ENCODE assay signal across 8 mouse cellular contexts in the genomic region with DNA sequence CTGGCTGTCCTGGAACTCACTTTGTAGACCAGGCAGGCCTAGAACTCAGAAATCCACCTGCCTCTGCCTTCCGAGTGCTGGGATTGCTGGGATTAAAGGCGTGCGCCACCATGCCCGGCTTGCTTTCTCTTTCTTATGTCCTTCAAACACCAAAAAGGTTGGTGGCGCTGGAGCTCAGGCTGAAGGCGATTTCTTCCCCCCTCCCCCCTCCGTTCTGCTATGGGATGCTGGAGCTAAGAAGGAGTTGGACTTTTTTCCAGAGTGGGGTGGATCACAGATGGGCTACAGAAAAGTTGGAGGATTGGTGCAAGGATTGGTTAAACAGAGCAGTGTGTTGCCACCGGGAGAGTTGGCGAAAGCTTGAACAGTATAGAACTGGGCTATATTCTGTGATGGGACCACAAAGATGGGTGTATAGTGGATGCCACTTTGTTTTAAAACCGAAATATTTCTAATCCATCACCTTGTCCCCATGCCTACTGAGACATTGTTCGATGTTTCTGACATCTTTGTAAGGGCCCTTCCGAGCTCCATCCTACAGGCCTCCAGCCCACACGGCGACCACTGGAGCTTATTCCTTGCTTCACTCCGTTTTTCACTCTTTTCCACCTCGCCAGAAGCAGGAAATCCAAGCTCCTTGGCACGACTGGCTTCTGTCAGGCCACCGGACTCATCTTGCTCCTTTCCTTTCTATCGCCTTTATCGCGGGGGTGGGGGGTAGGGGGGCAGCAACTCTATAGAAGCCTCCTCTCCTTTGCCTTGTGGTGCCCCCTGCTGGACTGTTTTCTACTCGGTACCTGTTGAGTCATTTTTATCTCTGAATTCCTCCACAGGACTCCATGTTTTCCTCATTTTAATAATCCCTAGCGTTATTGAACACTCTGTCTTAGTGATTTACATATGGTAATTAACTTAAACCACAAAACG. TPM values are rescaled to one million over a fixed set of nuclear protein-coding genes. Genes with fewer than 3 reads are reported as not detected.
DNase-seq lines count a peak whose midpoint lies in the region; ATAC-seq lines count a peak whose summit lies in the region.

No protein-coding gene starts in this region.

- H3K27me3 ChIP-seq in hindbrain, embryonic 11.5 days (ENCODE audit: control insufficient read depth, insufficient read depth, low read length), result no peaks in the 10 kb centered on the region
- no peaks in the 10 kb centered on the region for H3K27me3 ChIP-seq in hindbrain, embryonic 12.5 days
- H3K27me3 ChIP-seq in heart, embryonic 16.5 days (ENCODE audit: control insufficient read depth, insufficient read depth, low read length), result no peaks in the 10 kb centered on the region
- H3K27me3 ChIP-seq in liver, embryonic 11.5 days (replicated peaks; ENCODE audit: control insufficient read depth, insufficient read depth, low read length), result no peaks in the 10 kb centered on the region
- no peaks in the 10 kb centered on the region for H3K27me3 ChIP-seq in neural tube, embryonic 11.5 days (ENCODE audit: control insufficient read depth, insufficient read depth, low read length)

- H3K27ac ChIP-seq in hindbrain, embryonic 11.5 days (ENCODE audit: low read depth, low read length), result no peak overlapping the region
- H3K27ac ChIP-seq in hindbrain, embryonic 12.5 days, result no peak overlapping the region
- H3K27ac ChIP-seq in heart, embryonic 16.5 days (ENCODE audit: low read length), result no peak overlapping the region
- no peak overlapping the region for H3K27ac ChIP-seq in liver, embryonic 11.5 days (ENCODE audit: low read depth, low read length)
- no peak overlapping the region for H3K27ac ChIP-seq in neural tube, embryonic 11.5 days (ENCODE audit: low read depth, low read length)

- DNase-seq in hindbrain, embryonic 11.5 days (ENCODE audit: low spot score), result peak; percentile 81
- peak; percentile 61 for DNase-seq in ES-CJ7 (ENCODE audit: low read depth, low spot score)
- peak; percentile 89 for DNase-seq in embryo, embryonic 10.5 days (ENCODE audit: low spot score)
- peak; percentile 62 for DNase-seq in liver, embryonic 11.5 days (ENCODE audit: low spot score)
- peak; percentile 69 for DNase-seq in neural tube, embryonic 11.5 days (ENCODE audit: low spot score)
- peak; percentile 80 for DNase-seq in thymus, postnatal 25 days

- 47% methylated on average over 24 of the region's 24 CpGs for WGBS in hindbrain, embryonic 11.5 days
- WGBS in hindbrain, embryonic 12.5 days, result 45% methylated on average over 24 of the region's 24 CpGs
- WGBS in heart, embryonic 16.5 days, result 47% methylated on average over 24 of the region's 24 CpGs
- WGBS in liver, embryonic 11.5 days, result 37% methylated on average over 24 of the region's 24 CpGs
- 48% methylated on average over 24 of the region's 24 CpGs for WGBS in neural tube, embryonic 11.5 days

- H3K9ac ChIP-seq in hindbrain, embryonic 11.5 days (ENCODE audit: low read depth, low read length), result no peak overlapping the region
- H3K9ac ChIP-seq in hindbrain, embryonic 12.5 days, result no peak overlapping the region
- no peak overlapping the region for H3K9ac ChIP-seq in heart, embryonic 16.5 days (ENCODE audit: low read length)
- H3K9ac ChIP-seq in liver, embryonic 11.5 days (ENCODE audit: low read depth, low read length), result no peak overlapping the region
- H3K9ac ChIP-seq in neural tube, embryonic 11.5 days (ENCODE audit: low read length), result no peak overlapping the region

- H3K9me3 ChIP-seq in hindbrain, embryonic 11.5 days (ENCODE audit: control insufficient read depth, low read length), result no peaks in the 10 kb centered on the region
- H3K9me3 ChIP-seq in hindbrain, embryonic 12.5 days (replicated peaks), result no peaks in the 10 kb centered on the region
- H3K9me3 ChIP-seq in heart, embryonic 16.5 days (replicated peaks; ENCODE audit: control insufficient read depth, low read length), result no peaks in the 10 kb centered on the region
- H3K9me3 ChIP-seq in liver, embryonic 11.5 days (ENCODE audit: control insufficient read depth, low read length), result no peaks in the 10 kb centered on the region
- H3K9me3 ChIP-seq in neural tube, embryonic 11.5 days (ENCODE audit: control insufficient read depth, low read length), result no peaks in the 10 kb centered on the region

- H3K36me3 ChIP-seq in hindbrain, embryonic 11.5 days (ENCODE audit: control insufficient read depth, insufficient read depth, low read length), result no peaks in the 10 kb centered on the region
- H3K36me3 ChIP-seq in hindbrain, embryonic 12.5 days, result no peaks in the 10 kb centered on the region
- no peaks in the 10 kb centered on the region for H3K36me3 ChIP-seq in heart, embryonic 16.5 days (ENCODE audit: control insufficient read depth, insufficient read depth)
- no peaks in the 10 kb centered on the region for H3K36me3 ChIP-seq in liver, embryonic 11.5 days (ENCODE audit: control insufficient read depth, insufficient read depth, low read length)
- no peaks in the 10 kb centered on the region for H3K36me3 ChIP-seq in neural tube, embryonic 11.5 days (ENCODE audit: control insufficient read depth, insufficient read depth, low read length)

- no peak for ATAC-seq in hindbrain, embryonic 11.5 days (ENCODE audit: low FRiP score)
- no peak for ATAC-seq in hindbrain, embryonic 12.5 days (ENCODE audit: low FRiP score)
- ATAC-seq in heart, embryonic 16.5 days (replicated peaks; ENCODE audit: extremely low read depth, insufficient read depth, low FRiP score), result no peak
- ATAC-seq in liver, embryonic 11.5 days (replicated peaks; ENCODE audit: low FRiP score), result no peak
- no peak for ATAC-seq in neural tube, embryonic 11.5 days (ENCODE audit: insufficient read depth, low FRiP score, low TSS enrichment)

- H3K4me2 ChIP-seq in hindbrain, embryonic 11.5 days (replicated peaks; ENCODE audit: low read depth, low read length), result no peak overlapping the region
- no peak overlapping the region for H3K4me2 ChIP-seq in hindbrain, embryonic 12.5 days (replicated peaks)
- peak overlapping the region; percentile 58 for H3K4me2 ChIP-seq in heart, embryonic 16.5 days (ENCODE audit: low read depth, low read length)
- peak overlapping the region; percentile 63 for H3K4me2 ChIP-seq in liver, embryonic 11.5 days
- no peak overlapping the region for H3K4me2 ChIP-seq in neural tube, embryonic 11.5 days (ENCODE audit: low read depth)

- peaks cover 3% of the 10 kb centered on the region; the same call in 1 of the 2 replicates for H3K4me1 ChIP-seq in hindbrain, embryonic 11.5 days (replicated peaks; ENCODE audit: control insufficient read depth, insufficient read depth, low read length)
- peaks cover 3% of the 10 kb centered on the region; the same call in 1 of the 2 replicates for H3K4me1 ChIP-seq in hindbrain, embryonic 12.5 days
- H3K4me1 ChIP-seq in heart, embryonic 16.5 days (ENCODE audit: control insufficient read depth, insufficient read depth, low read length), result peaks cover 4% of the 10 kb centered on the region; the same call in 1 of the 2 replicates
- peaks cover 5% of the 10 kb centered on the region for H3K4me1 ChIP-seq in liver, embryonic 11.5 days (replicated peaks; ENCODE audit: control insufficient read depth, insufficient read depth, low read length)
- H3K4me1 ChIP-seq in neural tube, embryonic 11.5 days (ENCODE audit: control insufficient read depth, insufficient read depth, low read length), result no peaks in the 10 kb centered on the region

- no peak overlapping the region for H3K4me3 ChIP-seq in hindbrain, embryonic 11.5 days (ENCODE audit: low read depth, low read length)
- no peak overlapping the region for H3K4me3 ChIP-seq in hindbrain, embryonic 12.5 days
- no peak overlapping the region for H3K4me3 ChIP-seq in heart, embryonic 16.5 days (ENCODE audit: low read length)
- no peak overlapping the region; the same call in 1 of the 2 replicates for H3K4me3 ChIP-seq in liver, embryonic 11.5 days (ENCODE audit: low read depth, low read length)
- H3K4me3 ChIP-seq in neural tube, embryonic 11.5 days (ENCODE audit: low read depth, low read length), result no peak overlapping the region

RNA-seq across cellular contexts. Expression of a gene that starts 4.4 kb away (rescaled TPM):
- polyA plus RNA-seq in hindbrain, embryonic 11.5 days (2014; fragmentation: Nextera tagmentation; extraction: Ambion mirVana), result not detected in 2 replicates
- not detected in 2 replicates for polyA plus RNA-seq in hindbrain, embryonic 12.5 days (2016; fragmentation: Nextera tagmentation; extraction: Ambion mirVana)
- polyA plus RNA-seq in heart, embryonic 16.5 days (2015; fragmentation: Nextera tagmentation; extraction: Ambion mirVana), result 2.0 and 3.9 TPM in 2 replicates
- polyA plus RNA-seq in liver, embryonic 11.5 days (2014; fragmentation: Nextera tagmentation; extraction: Ambion mirVana), result not detected in 2 replicates
- polyA plus RNA-seq in neural tube, embryonic 11.5 days (2014; fragmentation: Nextera tagmentation; extraction: Ambion mirVana), result not detected in 2 replicates

RNA-seq across cellular contexts. Expression of a gene that starts 13.5 kb away (rescaled TPM):
- 49.1 and 55.4 TPM in 2 replicates for polyA plus RNA-seq in hindbrain, embryonic 11.5 days (2014; fragmentation: Nextera tagmentation; extraction: Ambion mirVana)
- polyA plus RNA-seq in hindbrain, embryonic 12.5 days (2016; fragmentation: Nextera tagmentation; extraction: Ambion mirVana), result 50.8 and 51.4 TPM in 2 replicates
- polyA plus RNA-seq in heart, embryonic 16.5 days (2015; fragmentation: Nextera tagmentation; extraction: Ambion mirVana), result 76.9 and 81.5 TPM in 2 replicates
- polyA plus RNA-seq in liver, embryonic 11.5 days (2014; fragmentation: Nextera tagmentation; extraction: Ambion mirVana), result 60.3 and 60.5 TPM in 2 replicates
- polyA plus RNA-seq in neural tube, embryonic 11.5 days (2014; fragmentation: Nextera tagmentation; extraction: Ambion mirVana), result 46.6 and 55.9 TPM in 2 replicates

RNA-seq across cellular contexts. Expression of a gene that starts 20.3 kb away (rescaled TPM):
- 34.8 and 37.6 TPM in 2 replicates for polyA plus RNA-seq in hindbrain, embryonic 11.5 days (2014; fragmentation: Nextera tagmentation; extraction: Ambion mirVana)
- polyA plus RNA-seq in hindbrain, embryonic 12.5 days (2016; fragmentation: Nextera tagmentation; extraction: Ambion mirVana), result 22.6 and 26.8 TPM in 2 replicates
- polyA plus RNA-seq in heart, embryonic 16.5 days (2015; fragmentation: Nextera tagmentation; extraction: Ambion mirVana), result 38.9 and 43.4 TPM in 2 replicates
- polyA plus RNA-seq in liver, embryonic 11.5 days (2014; fragmentation: Nextera tagmentation; extraction: Ambion mirVana), result 45.1 and 46.1 TPM in 2 replicates
- 36.7 and 39.3 TPM in 2 replicates for polyA plus RNA-seq in neural tube, embryonic 11.5 days (2014; fragmentation: Nextera tagmentation; extraction: Ambion mirVana)

RNA-seq across cellular contexts. Expression of a gene that starts 24.7 kb away (rescaled TPM):
- polyA plus RNA-seq in hindbrain, embryonic 11.5 days (2014; fragmentation: Nextera tagmentation; extraction: Ambion mirVana), result 3.0 and 3.7 TPM in 2 replicates
- polyA plus RNA-seq in hindbrain, embryonic 12.5 days (2016; fragmentation: Nextera tagmentation; extraction: Ambion mirVana), result 2.0 and 3.8 TPM in 2 replicates
- 3.2 and 4.3 TPM in 2 replicates for polyA plus RNA-seq in heart, embryonic 16.5 days (2015; fragmentation: Nextera tagmentation; extraction: Ambion mirVana)
- polyA plus RNA-seq in liver, embryonic 11.5 days (2014; fragmentation: Nextera tagmentation; extraction: Ambion mirVana), result 1.2 and 1.3 TPM in 2 replicates
- polyA plus RNA-seq in neural tube, embryonic 11.5 days (2014; fragmentation: Nextera tagmentation; extraction: Ambion mirVana), result 2.1 and 2.8 TPM in 2 replicates

RNA-seq across cellular contexts. Expression of a gene that starts 27.6 kb away (rescaled TPM):
- 0.64 and 0.79 TPM in 2 replicates for polyA plus RNA-seq in hindbrain, embryonic 11.5 days (2014; fragmentation: Nextera tagmentation; extraction: Ambion mirVana)
- 1.3 and 1.5 TPM in 2 replicates for polyA plus RNA-seq in hindbrain, embryonic 12.5 days (2016; fragmentation: Nextera tagmentation; extraction: Ambion mirVana)
- polyA plus RNA-seq in heart, embryonic 16.5 days (2015; fragmentation: Nextera tagmentation; extraction: Ambion mirVana), result 3.5 and 3.8 TPM in 2 replicates
- polyA plus RNA-seq in liver, embryonic 11.5 days (2014; fragmentation: Nextera tagmentation; extraction: Ambion mirVana), result 1.5 and 2.0 TPM in 2 replicates
- 0.23 and 0.44 TPM in 2 replicates for polyA plus RNA-seq in neural tube, embryonic 11.5 days (2014; fragmentation: Nextera tagmentation; extraction: Ambion mirVana)

Comparison
In these comparisons a context has a peak if more than half of its experiments do, and no peak if none do; other contexts are left out.
1. H3K4me2 ChIP-seq: peak in heart, embryonic 16.5 days (single experiment) and liver, embryonic 11.5 days (single experiment); none in hindbrain, embryonic 11.5 days (single experiment), hindbrain, embryonic 12.5 days (single experiment) and neural tube, embryonic 11.5 days (single experiment).
2. Peak in every context shown above with its lines, with median percentiles within 50 percentile points of each other: DNase-seq.